Mouse (Mus musculus): ENCODE data around the gene Cnn1. TPM values are rescaled to one million over a fixed set of nuclear protein-coding genes. Genes with fewer than 3 reads are reported as not detected.
"Not testable (repeated sequence)": the region's sequence is repeated elsewhere in the genome, so short reads cannot be mapped to it uniquely, and the experiment has no call there.

Cnn1 gene
- total RNA-seq, 2 experiments from 2014 or later: 0.42 to 0.43 TPM

DNA sequence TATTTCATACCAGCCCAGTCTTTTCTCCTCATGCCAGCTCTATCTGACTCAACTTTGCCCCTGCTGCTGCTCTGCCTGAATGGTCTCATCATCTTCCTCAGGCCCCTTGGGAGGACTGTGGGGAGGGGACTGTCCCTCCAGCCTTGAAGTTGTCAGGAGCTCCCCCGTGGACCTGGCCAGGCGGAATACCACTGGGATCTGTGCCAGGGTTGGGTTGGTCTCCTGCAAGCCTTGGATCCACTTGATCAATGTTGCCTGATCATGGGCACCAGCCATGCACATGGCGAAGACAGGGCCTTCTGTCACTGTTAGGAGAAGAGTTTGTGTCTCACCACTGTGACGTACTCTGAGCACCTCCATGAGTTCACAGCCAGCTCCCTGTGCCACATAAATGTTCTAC, 26.7 kb upstream of the Cnn1 start:
- DNase-seq (ENCODE audit: low spot score in 2 of 2): no peak

DNA sequence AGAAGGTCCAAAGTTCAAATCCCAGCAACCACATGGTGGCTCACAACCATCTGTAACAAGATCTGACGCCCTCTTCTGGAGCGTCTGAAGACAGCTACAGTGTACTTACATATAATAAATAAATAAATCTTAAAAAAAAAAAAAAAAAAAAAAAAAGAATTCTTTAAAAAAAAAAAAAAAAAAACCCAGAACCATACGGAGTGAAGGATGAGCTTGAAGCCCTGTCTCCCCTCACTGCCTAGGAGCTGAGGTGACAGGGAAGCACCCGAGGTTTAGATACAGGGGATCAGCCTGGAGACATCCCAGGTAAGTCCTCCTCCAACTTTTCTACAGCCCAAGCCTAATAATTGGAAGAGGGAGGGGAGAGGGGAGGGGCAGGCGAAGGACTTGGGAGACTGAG, 23.2 kb upstream of the Cnn1 start:
- not testable (repeated sequence) for DNase-seq (ENCODE audit: low spot score in 2 of 2)

DNA sequence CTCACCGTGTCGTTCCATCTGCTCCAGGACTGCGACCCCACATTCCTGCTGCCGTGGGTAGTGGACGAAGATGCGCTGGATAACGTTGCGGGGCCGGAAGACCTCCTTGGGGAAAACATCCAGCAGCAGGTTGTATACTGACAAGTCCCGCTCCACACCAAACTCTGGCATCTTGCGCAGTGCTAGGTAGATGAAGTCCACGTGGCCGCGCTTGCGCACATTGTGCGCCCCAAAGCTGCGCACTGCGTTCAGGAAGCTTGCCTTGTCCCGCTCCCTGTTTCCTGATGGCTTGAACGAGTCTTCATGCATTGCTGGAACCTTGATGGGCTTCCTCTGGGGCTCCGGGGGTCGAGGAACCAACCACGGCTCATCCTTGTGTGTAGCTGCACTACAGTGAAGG, 22.8 kb upstream of the Cnn1 start:
- no peak for DNase-seq (ENCODE audit: low spot score in 2 of 2)

DNA sequence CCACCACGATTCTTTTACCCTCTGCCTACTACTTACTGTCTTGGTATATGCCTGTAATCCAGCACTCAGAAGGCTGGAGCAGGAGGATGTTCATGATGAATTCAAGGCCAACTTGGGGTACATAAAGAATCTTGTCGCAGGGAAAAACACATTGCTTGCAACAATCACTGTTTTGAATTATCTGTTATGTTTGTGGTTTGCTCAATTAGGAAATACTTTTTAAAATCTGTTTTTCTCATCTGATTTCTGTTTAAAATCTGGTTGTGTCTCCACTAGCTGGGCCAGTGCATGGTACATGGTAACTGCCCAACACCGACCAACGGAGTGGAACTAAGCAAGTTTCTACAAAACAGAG, 14.4 kb upstream of the Cnn1 start:
- DNase-seq (ENCODE audit: low spot score in 2 of 2): no peak

DNA sequence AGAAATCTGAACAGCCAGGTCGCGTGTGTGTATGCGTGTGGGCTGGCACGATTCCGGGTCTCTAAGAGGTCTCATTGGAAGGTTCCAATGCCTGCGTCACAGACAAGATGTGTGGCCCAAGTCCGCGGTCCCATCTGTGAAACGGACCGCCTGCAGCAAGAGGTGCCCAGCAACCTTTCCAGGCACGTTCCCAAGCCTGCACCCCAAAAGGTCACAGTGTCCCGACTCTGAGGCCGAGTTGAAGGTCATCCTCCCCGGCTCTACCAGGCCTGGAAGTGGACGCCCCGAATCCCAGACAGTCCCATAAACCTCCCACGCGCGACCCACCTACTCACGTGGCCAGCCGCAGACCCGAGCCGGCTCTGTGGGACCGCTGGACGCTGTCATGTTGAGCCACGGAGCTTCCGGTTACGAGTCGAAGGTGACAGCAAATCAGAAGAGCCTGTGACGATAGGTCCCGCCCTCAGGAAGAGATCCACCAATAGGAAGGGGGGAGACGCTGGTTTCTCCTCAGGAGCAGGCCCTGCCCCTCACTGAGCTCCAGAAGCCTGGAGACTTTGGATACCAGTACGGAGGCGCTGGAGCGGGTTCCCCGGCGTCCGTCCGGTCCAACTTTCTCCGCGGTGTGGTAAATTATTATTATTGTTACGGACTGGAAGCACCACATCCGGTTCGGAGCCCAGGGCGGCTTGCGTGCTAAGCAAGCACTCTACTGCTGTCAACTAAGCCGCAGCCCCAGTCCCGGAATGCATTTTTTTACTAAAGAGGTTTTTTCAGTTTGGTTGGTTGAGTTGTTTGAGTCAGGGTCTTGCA, 13.8 kb upstream of the Cnn1 start, which contains the start of gene Ecsit:
Ecsit (minus strand) TSS at position 417 of the 813 bp plus-strand sequence.
- DNase-seq (ENCODE audit: low spot score in 2 of 2): peak; percentile 91 to 95

DNA sequence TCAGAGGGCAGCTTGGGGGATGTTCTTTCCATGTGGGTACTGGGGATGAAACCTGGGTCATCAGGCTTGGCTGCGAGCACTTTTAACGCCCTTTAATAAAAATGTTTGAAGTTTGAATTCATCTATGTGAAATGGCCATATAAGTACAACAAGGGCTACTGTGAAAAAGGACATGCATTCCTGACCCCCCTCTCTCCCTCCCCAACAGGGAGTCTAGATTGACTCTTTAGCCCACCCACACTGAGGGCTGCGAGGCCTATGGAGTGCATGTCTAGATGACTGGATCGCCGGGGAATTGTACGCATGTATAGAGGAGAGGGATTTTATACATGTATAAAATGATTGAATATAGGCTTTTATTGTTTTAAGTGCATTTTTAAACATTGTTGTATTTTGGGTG, 13.0 kb upstream of the Cnn1 start:
- DNase-seq (ENCODE audit: low spot score in 2 of 2): no peak

DNA sequence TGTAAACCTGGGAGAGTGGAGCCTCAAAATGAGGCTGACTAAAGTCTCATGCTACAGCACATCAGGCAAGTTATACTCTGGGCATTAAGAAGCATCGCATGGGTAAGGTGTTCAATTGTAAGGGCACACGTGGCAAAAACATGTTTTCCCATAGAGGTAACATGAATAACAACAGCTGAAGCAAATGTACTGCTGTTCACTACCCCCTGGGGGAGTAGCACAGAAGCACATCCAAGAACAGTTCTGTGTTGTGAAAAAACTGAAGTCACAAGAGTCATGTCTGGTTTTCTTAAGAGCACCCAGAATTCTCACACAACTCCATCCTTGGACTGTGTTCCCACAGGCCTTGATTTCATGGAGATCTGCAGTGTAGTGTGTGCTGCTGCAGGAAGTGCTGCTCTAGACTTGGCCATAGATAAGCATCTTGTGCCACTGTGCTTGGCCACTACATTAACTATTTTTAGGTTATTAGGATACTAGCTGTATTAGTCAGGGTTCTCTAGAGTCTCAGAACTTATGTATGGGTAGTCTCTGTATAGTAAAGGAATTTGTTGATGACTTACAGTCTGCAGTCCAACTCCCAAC, 11.9 kb upstream of the Cnn1 start:
- no peak for DNase-seq (ENCODE audit: low spot score in 2 of 2)

- DNase-seq (ENCODE audit: low spot score in 2 of 2): no peak
These were observed 9.7 kb upstream of the Cnn1 start for GRCm38 (mm10) chr9:22089281-22089680.

DNA sequence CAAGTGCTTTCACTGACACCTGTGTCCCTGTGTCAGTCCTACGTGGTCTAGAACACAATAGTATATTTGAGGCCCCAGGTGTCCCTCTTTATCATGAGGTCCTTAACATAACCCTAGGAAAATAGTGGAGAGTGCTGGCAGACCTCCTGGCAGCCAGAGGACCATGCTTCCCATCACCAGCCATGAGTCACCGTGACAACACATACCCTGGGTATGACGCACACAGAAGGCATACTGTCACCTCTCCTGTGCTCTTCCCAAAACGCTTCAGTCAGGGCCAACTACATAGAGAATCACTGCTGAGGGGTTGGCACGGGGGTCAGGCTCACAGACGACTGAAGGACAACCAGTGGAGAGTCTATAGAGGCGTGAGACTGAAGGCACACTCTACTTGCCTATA, 9.0 kb upstream of the Cnn1 start:
- DNase-seq (ENCODE audit: low spot score in 2 of 2): no peak

DNA sequence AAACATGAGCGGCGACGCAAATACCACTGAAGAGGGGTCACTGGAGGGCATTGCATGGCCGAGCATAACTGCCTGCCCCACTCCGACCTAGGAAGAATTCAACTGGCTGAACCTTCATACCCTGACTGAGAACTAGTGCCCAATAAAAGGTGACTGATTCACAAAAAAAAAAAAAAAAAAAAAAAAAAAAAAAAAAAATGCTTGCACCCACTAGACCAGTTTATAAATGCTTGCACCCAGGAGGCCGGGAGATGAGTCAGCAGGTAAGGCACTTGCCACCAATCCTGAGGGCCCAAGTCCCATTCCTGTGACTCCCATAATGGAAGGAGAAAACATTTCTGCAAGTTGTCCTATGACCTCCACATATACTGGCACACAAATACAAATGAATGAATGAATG, 6.3 kb upstream of the Cnn1 start:
- DNase-seq (ENCODE audit: low spot score in 2 of 2): no peak

GRCm38 (mm10) chr9:22095854-22096307, 3.1 kb upstream of the Cnn1 start:
- peak; percentile 72 to 75 for DNase-seq (ENCODE audit: low spot score in 2 of 2)

DNA sequence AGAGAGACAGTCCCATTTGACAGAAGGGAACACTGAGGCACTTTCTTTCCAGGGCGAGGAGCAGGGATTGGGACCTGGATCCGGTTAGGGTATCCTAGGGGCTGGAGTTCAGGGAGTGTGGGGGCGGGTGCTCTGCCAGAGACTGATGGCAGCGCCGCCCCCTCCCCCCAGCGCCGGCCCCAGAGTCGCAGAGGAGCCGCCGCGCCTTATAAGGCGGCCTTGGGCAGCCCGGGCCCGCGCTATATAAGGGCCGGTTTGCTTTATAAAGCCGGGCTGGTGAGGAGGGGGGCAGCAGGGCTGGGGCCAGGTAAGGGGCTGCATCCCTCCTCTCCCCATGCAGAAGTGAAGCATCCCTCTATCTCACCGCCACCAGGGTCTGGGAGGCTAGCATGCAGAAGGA, 906 bp downstream of the Cnn1 start:
- no peak for DNase-seq (ENCODE audit: low spot score in 2 of 2)

DNA sequence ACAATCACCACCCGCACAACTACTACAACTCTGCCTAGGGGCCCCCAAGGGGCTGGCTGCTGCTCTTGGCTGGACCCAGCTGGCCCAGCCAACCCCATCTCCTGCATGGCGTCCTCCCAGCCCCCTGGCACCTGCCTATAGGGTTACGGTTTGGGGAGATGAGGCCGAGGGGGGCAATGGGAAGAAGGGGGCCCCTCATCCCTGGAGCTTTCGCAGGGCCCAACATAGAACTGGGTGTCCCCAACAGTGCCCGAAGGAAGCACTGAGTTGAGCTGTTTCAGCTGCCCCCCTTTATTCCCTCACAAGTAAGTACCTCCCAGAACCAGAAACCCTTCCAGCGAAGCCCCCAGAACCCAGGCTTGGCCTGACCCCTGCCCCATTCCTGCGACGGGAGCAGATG, 9.2 kb downstream of the Cnn1 start:
- no peak for DNase-seq (ENCODE audit: low spot score in 2 of 2)

DNA sequence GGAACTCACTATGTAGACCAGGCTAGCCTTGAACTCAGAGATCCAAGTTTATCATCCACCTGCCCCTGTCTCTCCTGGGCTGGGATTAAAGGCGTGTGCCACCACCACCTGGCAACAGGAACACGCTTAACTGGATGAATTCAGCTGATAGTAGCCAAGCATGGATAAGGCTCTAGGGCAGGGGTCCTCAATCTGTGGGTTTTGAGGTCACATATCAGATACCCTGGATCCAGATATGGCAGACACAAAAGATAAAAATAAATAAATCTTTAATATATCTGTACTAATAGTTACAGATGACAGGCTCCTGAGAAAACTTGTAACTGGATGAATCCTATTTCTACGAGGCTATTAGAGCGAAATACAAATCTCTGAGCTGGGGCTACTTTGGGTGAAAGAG, 16.6 kb downstream of the Cnn1 start:
- DNase-seq (ENCODE audit: low spot score in 2 of 2): no peak

- DNase-seq (ENCODE audit: low spot score in 2 of 2): peak; percentile 16 to 26
These were observed 17.1 kb downstream of the Cnn1 start for GRCm38 (mm10) chr9:22116086-22116485.

DNA sequence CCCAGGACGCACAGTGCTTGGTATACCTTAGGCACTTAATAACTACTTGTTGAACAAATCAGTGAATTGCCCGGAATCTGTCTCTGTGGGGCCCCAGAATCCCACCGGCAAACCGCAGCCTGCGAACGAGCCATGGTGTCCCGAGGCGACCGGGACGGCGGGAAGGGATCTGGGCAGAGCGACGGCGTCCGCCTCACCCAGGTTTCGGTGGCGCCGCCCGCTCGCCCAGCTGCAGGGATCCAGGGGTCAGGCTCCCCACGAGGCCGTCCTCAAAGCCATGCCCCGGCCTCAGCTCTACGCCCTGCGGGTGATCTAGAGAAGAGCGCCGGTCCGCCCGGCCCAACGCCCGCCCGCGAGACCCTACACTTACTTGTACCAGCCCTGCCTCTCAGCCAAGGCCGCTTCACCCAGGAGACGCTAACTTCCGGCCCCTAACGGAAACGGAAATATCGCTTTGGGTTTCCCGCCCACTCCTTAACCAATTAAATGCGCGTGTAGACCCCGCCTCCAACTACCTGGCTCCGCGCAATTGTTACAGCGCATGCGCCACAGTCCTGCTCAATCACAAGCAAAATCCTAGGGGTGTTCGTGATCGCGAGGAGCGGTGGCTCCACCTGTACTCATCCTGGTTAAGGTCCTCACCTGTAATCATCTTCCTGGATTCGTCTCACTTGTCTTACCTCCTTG, 17.9 kb downstream of the Cnn1 start, which contains the start of gene Elof1:
Elof1 (minus strand) TSS at position 433 of the 687 bp plus-strand sequence.
- peak; percentile 92 to 94 for DNase-seq (ENCODE audit: low spot score in 2 of 2)

- peak; percentile 54 to 60 for DNase-seq (ENCODE audit: low spot score in 2 of 2)
These were observed 18.9 kb downstream of the Cnn1 start for GRCm38 (mm10) chr9:22117754-22118456.

- no peak for DNase-seq (ENCODE audit: low spot score in 2 of 2)
These were observed 20.5 kb downstream of the Cnn1 start for GRCm38 (mm10) chr9:22119543-22119942.

DNA sequence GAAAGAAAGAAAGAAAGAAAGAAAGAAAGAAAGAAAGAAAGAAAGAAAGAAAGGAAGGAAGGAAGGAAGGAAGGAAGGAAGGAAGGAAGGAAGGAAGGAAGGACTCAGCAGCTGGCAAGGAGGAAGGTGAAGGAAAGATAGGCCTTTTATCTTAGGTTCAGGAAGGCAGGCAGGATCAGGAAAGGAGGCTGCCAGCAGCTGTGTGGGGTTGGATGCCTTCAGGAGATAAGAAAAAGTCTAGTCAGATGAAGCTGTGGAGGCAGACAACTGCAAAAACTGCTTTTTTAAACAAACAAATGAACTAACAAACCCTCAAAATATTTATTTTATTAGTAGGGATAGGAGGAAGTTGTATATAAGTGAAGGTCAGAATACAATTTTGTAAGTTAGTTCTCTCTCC, 22.5 kb downstream of the Cnn1 start:
- no peak for DNase-seq (ENCODE audit: low spot score in 2 of 2)

- DNase-seq (ENCODE audit: low spot score in 2 of 2): no peak
These were observed 23.0 kb downstream of the Cnn1 start for GRCm38 (mm10) chr9:22122005-22122404.

- no peak for DNase-seq (ENCODE audit: low spot score in 2 of 2)
These were observed 24.1 kb downstream of the Cnn1 start for GRCm38 (mm10) chr9:22123069-22123609.

All from layer of hippocampus, postnatal 10 days (tissue).